Mouse (Mus musculus) erythroblast, embryonic 14.5 days (primary cell): ENCODE measurements around the gene Musk.

Source experiments
- GATA1 ChIP-seq: IDR thresholded peaks from 2 replicates; pipeline ENCODE4 v1.6.1; 2012; ENCODE audit warnings: low read length, inconsistent platforms, mixed read lengths
- TAL1 ChIP-seq: IDR thresholded peaks from 3 replicates; pipeline ENCODE4 v1.6.1; 2012; ENCODE audit warnings: low read length, inconsistent platforms, mixed read lengths

- no peak for TF ChIP-seq GATA1
- TF ChIP-seq TAL1: no peak
These were observed 44.3 kb downstream of the Musk start for GRCm38 (mm10) chr4:58330016-58330415.
